Mouse (Mus musculus) urinary bladder, adult 2 months (tissue): ENCODE results near the gene Nodal. TPM values are rescaled to one million over a fixed set of nuclear protein-coding genes. Genes with fewer than 3 reads are reported as not detected.

Experiments
- DNase-seq: peaks from one replicate; pipeline ENCODE4 v3.0.0; 2022; ENCODE audit warnings: low spot score
- polyA plus RNA-seq: library from polyadenylated mRNA; depleted of rRNA; stranded (reverse); fragments of >200 nt; gene quantifications from 2 replicates; pipeline ENCODE4 v1.2.3, GENCODE M21; 2012

Nodal gene
- polyA plus RNA-seq, 1 experiment: 0.07 TPM

- no peak for DNase-seq
Measured at GRCm38 (mm10) chr10:61398125-61398524, 19.6 kb upstream of the Nodal start.

- peak; percentile 31 for DNase-seq
Measured at GRCm38 (mm10) chr10:61399156-61399734, 18.5 kb upstream of the Nodal start.

GRCm38 (mm10) chr10:61400407-61400806, 17.4 kb upstream of the Nodal start:
- DNase-seq: no peak

- DNase-seq: no peak
Measured at GRCm38 (mm10) chr10:61402480-61402879, 15.3 kb upstream of the Nodal start.

GRCm38 (mm10) chr10:61402911-61403310, 14.9 kb upstream of the Nodal start:
- no peak for DNase-seq

GRCm38 (mm10) chr10:61405958-61406357, 11.8 kb upstream of the Nodal start:
- no peak for DNase-seq

GRCm38 (mm10) chr10:61409776-61410175, 8.0 kb upstream of the Nodal start:
- DNase-seq: no peak

GRCm38 (mm10) chr10:61410193-61410592, 7.6 kb upstream of the Nodal start:
- DNase-seq: no peak

GRCm38 (mm10) chr10:61412910-61413625, 4.7 kb upstream of the Nodal start:
- DNase-seq: no peak

- no peak for DNase-seq
Measured at GRCm38 (mm10) chr10:61415240-61415639, 2.5 kb upstream of the Nodal start.

- no peak for DNase-seq
Measured at GRCm38 (mm10) chr10:61415890-61416289, 1.9 kb upstream of the Nodal start.

GRCm38 (mm10) chr10:61416561-61416960, 1.2 kb upstream of the Nodal start:
- no peak for DNase-seq

GRCm38 (mm10) chr10:61417046-61417445, 726 bp upstream of the Nodal start:
- DNase-seq: no peak

GRCm38 (mm10) chr10:61418131-61418900, 544 bp downstream of the Nodal start:
- no peak for DNase-seq

- DNase-seq: no peak
Measured at GRCm38 (mm10) chr10:61419146-61419545, 1.4 kb downstream of the Nodal start.

GRCm38 (mm10) chr10:61420011-61420410, 2.2 kb downstream of the Nodal start:
- no peak for DNase-seq

- DNase-seq: no peak
Measured at GRCm38 (mm10) chr10:61422861-61423260, 5.1 kb downstream of the Nodal start.

GRCm38 (mm10) chr10:61423289-61423688, 5.5 kb downstream of the Nodal start:
- DNase-seq: no peak

GRCm38 (mm10) chr10:61424500-61424899, 6.7 kb downstream of the Nodal start:
- DNase-seq: no peak

GRCm38 (mm10) chr10:61425047-61425446, 7.3 kb downstream of the Nodal start:
- no peak for DNase-seq

GRCm38 (mm10) chr10:61426251-61426757, 8.5 kb downstream of the Nodal start:
- DNase-seq: no peak

GRCm38 (mm10) chr10:61427951-61428350, 10.2 kb downstream of the Nodal start:
- DNase-seq: no peak

GRCm38 (mm10) chr10:61428416-61428815, 10.6 kb downstream of the Nodal start:
- no peak for DNase-seq
